Mouse (Mus musculus): ENCODE results near the gene Rassf6.

DNA sequence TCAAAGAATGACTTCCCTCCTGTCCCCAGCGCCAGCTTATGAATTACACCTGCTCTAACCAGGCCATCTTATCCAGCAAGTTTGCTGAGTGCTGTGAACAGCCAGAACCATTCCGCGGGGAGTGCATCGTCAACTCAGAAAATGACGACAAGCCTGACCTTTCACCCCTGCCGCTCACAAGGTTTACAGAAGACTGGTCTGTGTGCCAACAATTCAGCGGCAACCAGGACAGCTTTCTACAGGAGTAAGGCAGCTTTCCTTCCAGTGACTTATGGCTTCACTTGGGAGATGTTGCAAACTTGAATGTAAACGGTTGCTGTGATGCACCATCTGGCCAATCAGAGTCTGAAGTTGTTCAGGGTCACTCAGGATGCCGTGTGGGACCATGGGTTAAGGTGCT is 62.7 kb downstream of the Rassf6 start:
- TF ChIP-seq CTCF (IDR thresholded peaks at IDR 0.05; ENCODE audit: borderline replicate concordance, insufficient read depth, low read length) (no peak), POLR2A (IDR thresholded peaks at IDR 0.05; ENCODE audit: low read depth, low read length) (no peak)
